Mouse (Mus musculus): ENCODE results near the gene C2. TPM values are rescaled to one million over a fixed set of nuclear protein-coding genes. Genes with fewer than 3 reads are reported as not detected.

C2 gene
- polyA plus RNA-seq, 1 experiment from 2014 or later = 2.2 TPM

- Histone ChIP-seq H3K36me3 (ENCODE audit: control insufficient read depth, insufficient read depth) (0 out of 2 replicates have a peak, but pooled peaks cover 3% of the 10 kb centered on the region), H3K4me3 (ENCODE audit: low read length) (no peak overlapping the region), H3K27me3 (ENCODE audit: control insufficient read depth, insufficient read depth, low read length) (no peaks in the 10 kb centered on the region), H3K9me3 (replicated peaks; ENCODE audit: control insufficient read depth, low read length) (no peaks in the 10 kb centered on the region), H3K27ac (ENCODE audit: low read length) (no peak overlapping the region), H3K4me1 (ENCODE audit: control insufficient read depth, insufficient read depth, low read length) (0 out of 2 replicates have a peak, but pooled peaks cover 7% of the 10 kb centered on the region), H3K4me2 (ENCODE audit: low read depth, low read length) (0 out of 2 replicates have a peak overlapping the region, but pooled peaks have one; percentile 9), H3K9ac (ENCODE audit: low read length) (no peak overlapping the region)
- 76% methylated on average over 24 of the region's 24 CpGs for WGBS
- ATAC-seq (replicated peaks; ENCODE audit: extremely low read depth, insufficient read depth, low FRiP score) = no peak
Observed at GRCm38 (mm10) chr17:34934031-34934430, 36.0 kb upstream of the C2 start.

DNA sequence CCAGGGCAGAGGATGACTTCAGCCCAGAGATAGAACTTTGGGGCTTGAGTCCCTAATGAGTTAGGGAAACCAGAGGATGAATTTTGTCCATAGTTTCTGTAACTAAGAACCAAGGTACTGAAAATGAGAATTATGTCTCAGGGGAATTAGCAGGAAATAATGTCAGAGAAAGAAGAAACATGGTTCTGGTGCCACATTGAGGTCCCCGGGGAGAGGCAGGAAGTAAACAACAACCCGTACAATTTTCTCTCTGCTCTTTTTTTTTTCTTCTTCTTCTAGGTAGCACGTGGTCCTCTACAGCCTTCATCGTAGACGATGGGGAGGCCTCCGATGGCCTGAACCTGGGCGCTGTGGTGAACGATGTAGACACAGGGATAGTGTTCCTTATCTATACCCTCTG lies 34.2 kb upstream of the C2 start:
- H3K36me3 ChIP-seq (ENCODE audit: control insufficient read depth, insufficient read depth) = 0 out of 2 replicates have a peak, but pooled peaks cover 3% of the 10 kb centered on the region
- H3K4me2 ChIP-seq (ENCODE audit: low read depth, low read length) = peak overlapping the region; percentile 99
- no peak for ATAC-seq (replicated peaks; ENCODE audit: extremely low read depth, insufficient read depth, low FRiP score)
- WGBS = 79% methylated on average over 8 of the region's 8 CpGs
- peak overlapping the region; percentile 90 for H3K9ac ChIP-seq (ENCODE audit: low read length)
- H3K4me3 ChIP-seq (ENCODE audit: low read length) = peak overlapping the region; percentile 80
- H3K9me3 ChIP-seq (replicated peaks; ENCODE audit: control insufficient read depth, low read length) = no peaks in the 10 kb centered on the region
- H3K27ac ChIP-seq (ENCODE audit: low read length) = no peak overlapping the region
- H3K4me1 ChIP-seq (ENCODE audit: control insufficient read depth, insufficient read depth, low read length) = 0 out of 2 replicates have a peak, but pooled peaks cover 7% of the 10 kb centered on the region
- H3K27me3 ChIP-seq (ENCODE audit: control insufficient read depth, insufficient read depth, low read length) = no peaks in the 10 kb centered on the region

- WGBS = 13% methylated on average over 14 of the region's 14 CpGs
- ATAC-seq (replicated peaks; ENCODE audit: extremely low read depth, insufficient read depth, low FRiP score) = peak; percentile 12; the same call in 1 of the 2 replicates
- peak overlapping the region; percentile 99 for H3K4me2 ChIP-seq (ENCODE audit: low read depth, low read length)
- peak overlapping the region; percentile 80 for H3K4me3 ChIP-seq (ENCODE audit: low read length)
- H3K9me3 ChIP-seq (replicated peaks; ENCODE audit: control insufficient read depth, low read length) = no peaks in the 10 kb centered on the region
- H3K27me3 ChIP-seq (ENCODE audit: control insufficient read depth, insufficient read depth, low read length) = no peaks in the 10 kb centered on the region
- H3K36me3 ChIP-seq (ENCODE audit: control insufficient read depth, insufficient read depth) = 0 out of 2 replicates have a peak, but pooled peaks cover 3% of the 10 kb centered on the region
- H3K27ac ChIP-seq (ENCODE audit: low read length) = no peak overlapping the region
- 0 out of 2 replicates have a peak, but pooled peaks cover 7% of the 10 kb centered on the region for H3K4me1 ChIP-seq (ENCODE audit: control insufficient read depth, insufficient read depth, low read length)
- peak overlapping the region; percentile 90 for H3K9ac ChIP-seq (ENCODE audit: low read length)
Observed at GRCm38 (mm10) chr17:34931735-34932098, 33.7 kb upstream of the C2 start.

- peak; percentile 98 for ATAC-seq (replicated peaks; ENCODE audit: extremely low read depth, insufficient read depth, low FRiP score)
- Histone ChIP-seq H3K36me3 (ENCODE audit: control insufficient read depth, insufficient read depth) (0 out of 2 replicates have a peak, but pooled peaks cover 3% of the 10 kb centered on the region), H3K4me3 (ENCODE audit: low read length) (peak within 1 kb of the TSS; percentile 80), H3K27me3 (ENCODE audit: control insufficient read depth, insufficient read depth, low read length) (no peaks in the 10 kb centered on the region), H3K4me2 (ENCODE audit: low read depth, low read length) (peak within 1 kb of the TSS; percentile 99), H3K9ac (ENCODE audit: low read length) (peak within 1 kb of the TSS; percentile 90), H3K27ac (ENCODE audit: low read length) (peak within 1 kb of the TSS; percentile 54), H3K4me1 (ENCODE audit: control insufficient read depth, insufficient read depth, low read length) (0 out of 2 replicates have a peak, but pooled peaks cover 7% of the 10 kb centered on the region), H3K9me3 (replicated peaks; ENCODE audit: control insufficient read depth, low read length) (no peaks in the 10 kb centered on the region)
- under 1% methylated on average over 38 of the region's 38 CpGs for WGBS
Observed at GRCm38 (mm10) chr17:34931061-34931734, 33.1 kb upstream of the C2 start, which contains the start of gene Neu1. Neu1 (plus strand) TSS chr17:34931253.

DNA sequence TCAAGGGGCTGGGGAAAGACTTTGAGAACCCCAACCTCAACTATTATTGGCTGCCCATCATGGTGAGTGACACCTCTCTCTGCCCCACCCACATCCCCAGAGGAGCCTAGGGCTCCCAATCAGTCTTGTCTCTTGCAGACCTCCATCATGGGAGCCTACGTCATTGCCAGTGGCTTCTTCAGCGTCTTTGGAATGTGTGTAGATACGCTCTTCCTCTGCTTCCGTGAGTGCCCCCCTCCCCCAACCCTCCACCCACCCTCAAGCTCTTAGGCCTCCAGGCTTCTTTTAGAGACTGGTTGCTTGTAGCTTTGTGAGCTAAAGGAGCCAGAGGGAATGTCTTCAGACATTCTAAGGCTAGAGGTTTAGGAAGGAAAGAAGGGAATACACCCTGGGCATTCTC lies 30.8 kb upstream of the C2 start:
- Histone ChIP-seq H3K4me3 (ENCODE audit: low read length) (no peak overlapping the region), H3K4me1 (ENCODE audit: control insufficient read depth, insufficient read depth, low read length) (0 out of 2 replicates have a peak, but pooled peaks cover 7% of the 10 kb centered on the region), H3K36me3 (ENCODE audit: control insufficient read depth, insufficient read depth) (no peaks in the 10 kb centered on the region), H3K27ac (ENCODE audit: low read length) (no peak overlapping the region), H3K9ac (ENCODE audit: low read length) (no peak overlapping the region), H3K9me3 (replicated peaks; ENCODE audit: control insufficient read depth, low read length) (no peaks in the 10 kb centered on the region), H3K4me2 (ENCODE audit: low read depth, low read length) (no peak overlapping the region), H3K27me3 (ENCODE audit: control insufficient read depth, insufficient read depth, low read length) (no peaks in the 10 kb centered on the region)
- ATAC-seq (replicated peaks; ENCODE audit: extremely low read depth, insufficient read depth, low FRiP score) = no peak
- WGBS = 30% methylated on average over 4 of the region's 4 CpGs

GRCm38 (mm10) chr17:34927306-34928019 lies 29.4 kb upstream of the C2 start:
- Histone ChIP-seq H3K36me3 (ENCODE audit: control insufficient read depth, insufficient read depth) (no peaks in the 10 kb centered on the region), H3K27me3 (ENCODE audit: control insufficient read depth, insufficient read depth, low read length) (no peaks in the 10 kb centered on the region), H3K9ac (ENCODE audit: low read length) (no peak overlapping the region), H3K9me3 (replicated peaks; ENCODE audit: control insufficient read depth, low read length) (no peaks in the 10 kb centered on the region), H3K4me1 (ENCODE audit: control insufficient read depth, insufficient read depth, low read length) (0 out of 2 replicates have a peak, but pooled peaks cover 7% of the 10 kb centered on the region), H3K27ac (ENCODE audit: low read length) (no peak overlapping the region), H3K4me3 (ENCODE audit: low read length) (no peak overlapping the region), H3K4me2 (ENCODE audit: low read depth, low read length) (no peak overlapping the region)
- WGBS = 79% methylated on average over 18 of the region's 18 CpGs
- no peak for ATAC-seq (replicated peaks; ENCODE audit: extremely low read depth, insufficient read depth, low FRiP score)

DNA sequence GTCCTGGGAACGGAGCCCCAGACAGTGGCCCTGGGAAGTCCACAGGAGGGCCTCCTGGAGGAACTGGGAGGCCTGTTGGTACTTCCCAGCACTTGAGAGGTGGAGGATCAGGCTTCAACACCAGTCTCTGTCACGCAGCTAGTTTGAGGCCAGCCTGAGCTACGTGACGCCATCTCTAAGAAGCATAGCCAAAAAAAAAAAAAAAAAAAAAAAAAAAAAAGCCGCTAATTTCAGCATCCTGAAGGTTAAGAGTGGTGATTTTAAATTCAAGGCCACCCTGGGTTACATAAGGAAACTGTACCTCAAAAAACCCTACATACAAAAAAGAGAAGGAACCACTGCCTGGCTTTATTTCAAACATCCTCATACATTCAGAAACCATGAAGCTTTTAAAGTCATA lies 26.2 kb upstream of the C2 start:
- ATAC-seq (replicated peaks; ENCODE audit: extremely low read depth, insufficient read depth, low FRiP score) = no peak
- no peak overlapping the region for H3K4me3 ChIP-seq (ENCODE audit: low read length)
- H3K27me3 ChIP-seq (ENCODE audit: control insufficient read depth, insufficient read depth, low read length) = no peaks in the 10 kb centered on the region
- WGBS = 61% methylated on average over 5 of the region's 5 CpGs
- no peaks in the 10 kb centered on the region for H3K9me3 ChIP-seq (replicated peaks; ENCODE audit: control insufficient read depth, low read length)
- H3K9ac ChIP-seq (ENCODE audit: low read length) = no peak overlapping the region
- no peaks in the 10 kb centered on the region for H3K36me3 ChIP-seq (ENCODE audit: control insufficient read depth, insufficient read depth)
- no peak overlapping the region for H3K4me2 ChIP-seq (ENCODE audit: low read depth, low read length)
- no peak overlapping the region for H3K27ac ChIP-seq (ENCODE audit: low read length)
- H3K4me1 ChIP-seq (ENCODE audit: control insufficient read depth, insufficient read depth, low read length) = no peaks in the 10 kb centered on the region

DNA sequence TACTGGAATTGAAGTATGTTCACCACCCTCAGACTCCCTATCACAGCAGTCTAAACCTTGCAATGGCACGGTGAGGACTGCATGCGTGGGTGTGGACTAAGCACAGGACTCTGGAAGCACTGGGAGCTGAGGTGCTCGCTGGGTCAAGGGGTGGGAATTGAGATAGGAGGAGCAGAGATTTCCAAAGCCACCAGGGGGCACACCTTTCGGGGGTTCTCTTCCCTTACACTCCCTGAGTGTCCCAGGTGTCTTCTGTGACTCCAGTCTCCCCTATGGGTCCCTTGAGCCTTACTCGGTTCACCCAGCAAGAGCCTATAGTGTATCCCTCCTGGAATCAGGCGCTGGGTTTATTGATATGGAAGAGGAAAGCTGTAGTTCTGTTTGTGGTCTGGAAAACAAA lies 24.9 kb upstream of the C2 start:
- no peak overlapping the region for H3K4me2 ChIP-seq (ENCODE audit: low read depth, low read length)
- 43% methylated on average over 6 of the region's 6 CpGs for WGBS
- no peak overlapping the region for H3K9ac ChIP-seq (ENCODE audit: low read length)
- ATAC-seq (replicated peaks; ENCODE audit: extremely low read depth, insufficient read depth, low FRiP score) = no peak
- H3K27ac ChIP-seq (ENCODE audit: low read length) = no peak overlapping the region
- H3K36me3 ChIP-seq (ENCODE audit: control insufficient read depth, insufficient read depth) = no peaks in the 10 kb centered on the region
- H3K4me1 ChIP-seq (ENCODE audit: control insufficient read depth, insufficient read depth, low read length) = no peaks in the 10 kb centered on the region
- H3K27me3 ChIP-seq (ENCODE audit: control insufficient read depth, insufficient read depth, low read length) = no peaks in the 10 kb centered on the region
- H3K9me3 ChIP-seq (replicated peaks; ENCODE audit: control insufficient read depth, low read length) = no peaks in the 10 kb centered on the region
- H3K4me3 ChIP-seq (ENCODE audit: low read length) = no peak overlapping the region

DNA sequence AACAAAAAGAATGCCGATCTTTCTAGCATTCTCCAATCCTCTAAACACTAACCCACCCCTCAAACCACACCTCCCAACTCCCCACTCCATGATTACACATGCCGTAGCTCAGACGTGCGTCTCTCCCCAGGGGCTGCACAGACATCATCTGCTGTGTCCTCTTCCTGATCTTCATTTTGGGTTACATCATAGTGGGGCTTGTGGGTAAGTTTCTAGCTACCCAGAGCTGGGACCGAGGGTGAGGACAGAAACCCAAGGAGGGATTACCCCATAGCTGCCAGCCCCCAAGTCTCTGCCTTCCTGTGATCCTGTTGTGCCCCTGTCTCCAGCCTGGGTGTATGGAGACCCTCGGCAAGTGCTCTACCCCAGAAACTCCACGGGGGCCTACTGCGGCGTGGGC lies 19.1 kb upstream of the C2 start:
- Histone ChIP-seq H3K9ac (ENCODE audit: low read length) (no peak overlapping the region), H3K4me3 (ENCODE audit: low read length) (no peak overlapping the region), H3K4me1 (ENCODE audit: control insufficient read depth, insufficient read depth, low read length) (peaks cover 3% of the 10 kb centered on the region; the same call in 1 of the 2 replicates), H3K27me3 (ENCODE audit: control insufficient read depth, insufficient read depth, low read length) (no peaks in the 10 kb centered on the region), H3K4me2 (ENCODE audit: low read depth, low read length) (no peak overlapping the region), H3K36me3 (ENCODE audit: control insufficient read depth, insufficient read depth) (peaks cover 12% of the 10 kb centered on the region), H3K9me3 (replicated peaks; ENCODE audit: control insufficient read depth, low read length) (no peaks in the 10 kb centered on the region), H3K27ac (ENCODE audit: low read length) (no peak overlapping the region)
- 67% methylated on average over 9 of the region's 9 CpGs for WGBS
- no peak for ATAC-seq (replicated peaks; ENCODE audit: extremely low read depth, insufficient read depth, low FRiP score)

Data from heart, embryonic 16.5 days (tissue).